Mouse (Mus musculus): ENCODE data around the gene Ncoa3.

DNA sequence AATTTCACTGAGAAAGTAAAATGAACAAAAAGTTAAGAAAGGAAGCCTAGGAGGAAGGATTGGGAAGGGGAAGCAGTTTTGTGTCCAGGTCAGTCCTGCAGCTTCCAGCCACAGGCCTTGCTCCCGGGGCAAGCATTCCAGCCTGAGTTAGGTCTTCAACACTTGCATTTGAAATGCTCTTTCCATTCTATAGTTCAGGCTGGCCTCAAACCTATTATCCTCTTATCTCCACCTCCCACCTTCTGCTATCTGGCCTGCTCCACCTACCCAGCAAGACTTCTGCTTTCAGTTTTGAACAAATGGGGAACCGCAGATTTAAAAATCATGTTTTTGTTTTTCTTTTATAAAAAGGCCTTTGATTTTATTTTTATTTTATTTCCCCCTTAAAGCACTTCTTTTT is 19.7 kb downstream of the Ncoa3 start:
- TF ChIP-seq CTCF (IDR thresholded peaks at IDR 0.05; ENCODE audit: control insufficient read depth, insufficient read depth, insufficient replicate concordance, low read depth, low read length) (no peak), POLR2A (IDR thresholded peaks at IDR 0.05; ENCODE audit: control insufficient read depth, low read depth, low read length) (no peak)
